Mouse (Mus musculus) thymus, adult 2 months (tissue): ENCODE results near the gene Cs.

ENCODE experiments used
- CTCF ChIP-seq: fragments of 200-500 bp; IDR thresholded peaks from 2 replicates; pipeline ENCODE4 v1.5.1; 2012; ENCODE audit warnings: mild to moderate bottlenecking, control low read depth, low read length, moderate library complexity, borderline replicate concordance; ENCODE audit not compliant: control insufficient read depth, poor library complexity, insufficient read depth; ENCODE audit errors: extremely low read depth
- POLR2A ChIP-seq: fragments of 200-500 bp; IDR thresholded peaks from 2 replicates; pipeline ENCODE4 v1.6.1; 2012; ENCODE audit warnings: mild to moderate bottlenecking, low read length, control low read depth, moderate library complexity; ENCODE audit not compliant: control insufficient read depth, poor library complexity, insufficient read depth; ENCODE audit errors: extremely low read depth

DNA sequence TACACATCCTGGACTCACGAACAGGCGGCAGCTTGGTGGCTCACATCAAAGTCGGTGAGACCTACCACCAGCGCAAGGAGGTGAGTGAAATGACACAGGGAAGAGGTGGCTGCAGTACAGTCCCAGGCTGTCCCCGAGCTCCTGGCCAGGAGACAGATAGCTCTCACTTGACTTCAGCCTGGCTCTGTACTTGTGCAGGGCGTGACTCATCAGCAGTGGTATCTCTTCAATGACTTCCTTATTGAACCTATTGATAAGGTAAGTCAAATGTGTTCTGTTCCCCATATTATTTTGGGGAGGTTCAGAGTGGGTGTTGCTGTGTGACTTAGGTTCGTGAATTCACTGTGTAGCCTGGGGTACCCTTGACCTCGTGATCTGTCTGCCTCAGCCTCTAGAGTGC, 22.0 kb upstream of the Cs start:
- TF ChIP-seq POLR2A (no peak), CTCF (no peak)
